Mouse (Mus musculus) small intestine, adult 2 months (tissue): ENCODE data around the gene 4930470P17Rik.

ENCODE experiments used
- CTCF ChIP-seq: fragments of 200-500 bp; IDR thresholded peaks from 2 replicates; pipeline ENCODE4 v1.5.1; 2012; ENCODE audit warnings: low read depth, mild to moderate bottlenecking, control low read depth, inconsistent platforms, low read length, moderate library complexity, mixed read lengths; ENCODE audit not compliant: insufficient replicate concordance, insufficient read length; ENCODE audit errors: extremely low read depth
- POLR2A ChIP-seq: fragments of 200-500 bp; IDR thresholded peaks from 2 replicates; pipeline ENCODE4 v1.6.1; 2012; ENCODE audit warnings: low read depth, mild to moderate bottlenecking, control low read depth, inconsistent platforms, low read length, moderate library complexity

DNA sequence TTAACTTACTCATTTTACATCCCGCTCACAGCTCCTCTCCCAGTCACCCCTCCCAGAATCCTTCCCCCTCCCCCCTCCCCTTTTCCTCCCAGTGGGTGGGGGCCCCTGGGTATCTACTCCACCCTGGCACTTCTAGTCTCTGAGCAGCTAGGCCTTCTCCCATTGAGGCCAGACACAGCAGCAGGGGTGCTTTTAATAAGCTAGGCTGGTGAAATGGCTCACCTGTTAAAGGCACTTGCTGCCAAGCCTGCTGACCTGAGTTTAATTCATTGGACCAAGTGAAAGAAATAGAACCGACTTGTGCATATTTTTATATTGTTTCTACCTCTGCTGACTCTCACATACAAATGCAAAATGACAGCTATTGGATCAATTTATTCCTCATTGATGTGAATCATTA lies 52.7 kb downstream of the 4930470P17Rik start:
- TF ChIP-seq CTCF (no peak), POLR2A (no peak)
